Comparison of ENCODE assay signal across 11 mouse cellular contexts in genomic region chr4:107674322-107674644, GRCm38 (mm10). TPM values are rescaled to one million over a fixed set of nuclear protein-coding genes. Genes with fewer than 3 reads are reported as not detected.
DNase-seq lines count a peak whose midpoint lies in the region; ATAC-seq and TF ChIP-seq lines count a peak whose summit lies in the region.
"Had no signal": no experiment of that assay in that cellular context is flagged by ENCODE, and none has a peak within 500 bp of the region (broad histone marks: within the 10 kb centered on the region; RNA-seq: fewer than 3 reads in every experiment).

No protein-coding gene starts in this region.

- H3K4me3 ChIP-seq in neural tube, embryonic 11.5 days (ENCODE audit: low read depth, low read length), result no peak overlapping the region
- H3K4me3 ChIP-seq in hindbrain, embryonic 10.5 days, result peak overlapping the region; percentile 27; the same call in 1 of the 2 replicates
- H3K4me3 ChIP-seq in limb, embryonic 14.5 days (replicated peaks; ENCODE audit: low read length), result no peak overlapping the region
- H3K4me3 ChIP-seq in neural tube, embryonic 15.5 days (replicated peaks), result peak overlapping the region; percentile 16; the same call in 1 of the 2 replicates

- H3K27ac ChIP-seq in neural tube, embryonic 11.5 days (ENCODE audit: low read depth, low read length), result no peak overlapping the region
- H3K27ac ChIP-seq in hindbrain, embryonic 10.5 days, result no peak overlapping the region
- H3K27ac ChIP-seq in limb, embryonic 14.5 days (replicated peaks; ENCODE audit: low read depth, low read length), result no peak overlapping the region
- peak overlapping the region; percentile 87 for H3K27ac ChIP-seq in neural tube, embryonic 15.5 days (replicated peaks)
- H3K27ac ChIP-seq: liver, embryonic 14.5 days had no signal

- no peaks in the 10 kb centered on the region for H3K27me3 ChIP-seq in neural tube, embryonic 11.5 days (ENCODE audit: control insufficient read depth, insufficient read depth, low read length)
- H3K27me3 ChIP-seq in hindbrain, embryonic 10.5 days (ENCODE audit: insufficient read depth, poor library complexity, severe bottlenecking), result peaks cover 69% of the 10 kb centered on the region
- no peaks in the 10 kb centered on the region for H3K27me3 ChIP-seq in limb, embryonic 14.5 days (ENCODE audit: control insufficient read depth, insufficient read depth, low read length)
- no peaks in the 10 kb centered on the region for H3K27me3 ChIP-seq in neural tube, embryonic 15.5 days (replicated peaks)

- no peaks in the 10 kb centered on the region for H3K36me3 ChIP-seq in neural tube, embryonic 11.5 days (ENCODE audit: control insufficient read depth, insufficient read depth, low read length)
- no peaks in the 10 kb centered on the region for H3K36me3 ChIP-seq in hindbrain, embryonic 10.5 days
- H3K36me3 ChIP-seq in limb, embryonic 14.5 days (ENCODE audit: control insufficient read depth, insufficient read depth, low read length), result no peaks in the 10 kb centered on the region
- H3K36me3 ChIP-seq in neural tube, embryonic 15.5 days, result no peaks in the 10 kb centered on the region

- peak overlapping the region; percentile 25 for H3K4me2 ChIP-seq in neural tube, embryonic 11.5 days (ENCODE audit: low read depth)
- H3K4me2 ChIP-seq in limb, embryonic 14.5 days (replicated peaks; ENCODE audit: low read depth, low read length, severe bottlenecking), result no peak overlapping the region
- H3K4me2 ChIP-seq in neural tube, embryonic 15.5 days, result peak overlapping the region; percentile 47

- 31% methylated on average over 5 of the region's 5 CpGs for WGBS in neural tube, embryonic 11.5 days
- WGBS in hindbrain, embryonic 10.5 days, result 26% methylated on average over 5 of the region's 5 CpGs
- 27% methylated on average over 5 of the region's 5 CpGs for WGBS in limb, embryonic 14.5 days
- 35% methylated on average over 5 of the region's 5 CpGs for WGBS in neural tube, embryonic 15.5 days

- H3K9ac ChIP-seq in neural tube, embryonic 11.5 days (ENCODE audit: low read length), result no peak overlapping the region
- no peak overlapping the region for H3K9ac ChIP-seq in limb, embryonic 14.5 days (ENCODE audit: low read depth, low read length, severe bottlenecking)
- H3K9ac ChIP-seq in neural tube, embryonic 15.5 days (replicated peaks), result 0 out of 2 replicates have a peak overlapping the region, but pooled peaks have one; percentile 5
- H3K9ac ChIP-seq: liver, embryonic 14.5 days had no signal

- DNase-seq in neural tube, embryonic 11.5 days (ENCODE audit: low spot score), result no peak
- no peak for DNase-seq in neural tube, embryonic 10.5 days (ENCODE audit: extremely low spot score, low spot score)
- DNase-seq in hindbrain, embryonic 10.5 days (ENCODE audit: low spot score), result no peak
- DNase-seq in limb, embryonic 14.5 days (ENCODE audit: low spot score), result no peak
- DNase-seq in cerebellum, adult 18-20 months, result no peak
- no peak for DNase-seq in gastrocnemius, postnatal 25 days
- no peak for DNase-seq in right cerebral cortex, postnatal 14 days

- H3K4me1 ChIP-seq in neural tube, embryonic 11.5 days (ENCODE audit: control insufficient read depth, insufficient read depth, low read length), result no peaks in the 10 kb centered on the region; the same call in 1 of the 2 replicates
- peaks cover 26% of the 10 kb centered on the region for H3K4me1 ChIP-seq in hindbrain, embryonic 10.5 days (replicated peaks)
- H3K4me1 ChIP-seq in limb, embryonic 14.5 days (ENCODE audit: control insufficient read depth, insufficient read depth, low read length), result peaks cover 10% of the 10 kb centered on the region
- H3K4me1 ChIP-seq in neural tube, embryonic 15.5 days, result peaks cover 20% of the 10 kb centered on the region

- ATAC-seq in neural tube, embryonic 11.5 days (ENCODE audit: insufficient read depth, low FRiP score, low TSS enrichment), result peak; percentile 35; the same call in 1 of the 2 replicates
- peak; percentile 32 for ATAC-seq in limb, embryonic 14.5 days (ENCODE audit: low FRiP score, low read depth)
- ATAC-seq in neural tube, embryonic 15.5 days (ENCODE audit: low FRiP score), result peak; percentile 35; the same call in 1 of the 2 replicates

- H3K9me3 ChIP-seq in neural tube, embryonic 11.5 days (ENCODE audit: control insufficient read depth, low read length), result no peaks in the 10 kb centered on the region
- no peaks in the 10 kb centered on the region for H3K9me3 ChIP-seq in hindbrain, embryonic 10.5 days
- H3K9me3 ChIP-seq in limb, embryonic 14.5 days (ENCODE audit: control insufficient read depth, low read length), result no peaks in the 10 kb centered on the region
- no peaks in the 10 kb centered on the region for H3K9me3 ChIP-seq in neural tube, embryonic 15.5 days (replicated peaks)

- TF ChIP-seq POLR2A in limb, embryonic 14.5 days (IDR thresholded peaks at IDR 0.05; ENCODE audit: borderline replicate concordance, extremely low read depth, insufficient read depth, insufficient read length), result no peak

RNA-seq across cellular contexts. Expression of gene Dmrtb1, which starts 9.7 kb away (rescaled TPM):
- 5.8 and 7.1 TPM in 2 replicates for polyA plus RNA-seq in neural tube, embryonic 11.5 days (2014; fragmentation: Nextera tagmentation; extraction: Ambion mirVana)
- 8.2 and 23.2 TPM in 2 replicates for polyA plus RNA-seq in hindbrain, embryonic 10.5 days (2016; fragmentation: Nextera tagmentation; extraction: Ambion mirVana)
- polyA plus RNA-seq in limb, embryonic 14.5 days (2012; rRNA removed), result 0.15 and 0.23 TPM in 2 replicates
- polyA plus RNA-seq in limb, embryonic 14.5 days (2014; fragmentation: Nextera tagmentation; extraction: Ambion mirVana), result 0.15 and 0.18 TPM in 2 replicates
- polyA plus RNA-seq in neural tube, embryonic 15.5 days (2015; fragmentation: Nextera tagmentation; extraction: Ambion mirVana), result 7.7 and 9.0 TPM in 2 replicates
- not detected for total RNA-seq in gastrocnemius, postnatal 25 days (2021)
- total RNA-seq: adrenal gland, postnatal 4 days; heart, postnatal 4 days had no signal

Comparison
In these comparisons a context has a peak if more than half of its experiments do, and no peak if none do; other contexts are left out.
1. H3K4me3 ChIP-seq: peak in hindbrain, embryonic 10.5 days (single experiment) and neural tube, embryonic 15.5 days (single experiment); none in neural tube, embryonic 11.5 days (single experiment) and limb, embryonic 14.5 days (single experiment).
2. Peak in every context shown above with its lines, with median percentiles within 50 percentile points of each other: ATAC-seq.